Mouse (Mus musculus): ENCODE results near the gene Pcnt. TPM values are rescaled to one million over a fixed set of nuclear protein-coding genes. Genes with fewer than 3 reads are reported as not detected.

Gene Pcnt
- polyA plus RNA-seq, 1 experiment from 2014 or later = 18.5 TPM

DNA sequence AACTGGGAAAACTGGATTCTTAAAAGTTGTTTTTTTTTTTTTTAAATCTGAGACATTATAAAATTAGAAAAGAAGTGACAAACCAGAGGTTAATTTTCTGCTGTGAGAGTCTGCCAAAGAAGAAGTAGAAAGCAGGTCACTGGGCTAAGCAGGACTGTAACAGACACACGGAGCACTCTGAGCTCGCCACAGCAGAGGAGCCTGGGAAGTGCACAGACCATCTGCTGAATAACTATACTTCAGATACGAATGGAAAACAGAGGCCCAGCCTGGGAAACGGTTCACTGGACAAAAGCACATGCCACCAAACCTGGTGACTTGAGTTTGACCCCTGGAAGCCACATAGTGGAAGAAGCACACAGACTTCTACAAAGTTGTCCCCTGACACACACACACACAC is 108.2 kb downstream of the Pcnt start:
- Histone ChIP-seq H3K27ac (ENCODE audit: low read length) (no peak overlapping the region), H3K4me2 (replicated peaks; ENCODE audit: low read depth, low read length) (no peak overlapping the region), H3K9ac (replicated peaks; ENCODE audit: low read depth) (no peak overlapping the region), H3K9me3 (ENCODE audit: low read length) (no peaks in the 10 kb centered on the region), H3K36me3 (ENCODE audit: insufficient read depth, low read length) (no peaks in the 10 kb centered on the region), H3K4me3 (ENCODE audit: low read depth, low read length) (no peak overlapping the region), H3K27me3 (replicated peaks; ENCODE audit: insufficient read depth, low read length) (no peaks in the 10 kb centered on the region), H3K4me1 (ENCODE audit: insufficient read depth, low read depth, low read length) (no peaks in the 10 kb centered on the region)
- 49% methylated on average over 4 of the region's 4 CpGs for WGBS
- no peak for TF ChIP-seq EP300 (IDR thresholded peaks at IDR 0.05)
- TF ChIP-seq CTCF (IDR thresholded peaks at IDR 0.05) = no peak
- DNase-seq (ENCODE audit: low spot score) (no peak), ATAC-seq (no peak)

DNA sequence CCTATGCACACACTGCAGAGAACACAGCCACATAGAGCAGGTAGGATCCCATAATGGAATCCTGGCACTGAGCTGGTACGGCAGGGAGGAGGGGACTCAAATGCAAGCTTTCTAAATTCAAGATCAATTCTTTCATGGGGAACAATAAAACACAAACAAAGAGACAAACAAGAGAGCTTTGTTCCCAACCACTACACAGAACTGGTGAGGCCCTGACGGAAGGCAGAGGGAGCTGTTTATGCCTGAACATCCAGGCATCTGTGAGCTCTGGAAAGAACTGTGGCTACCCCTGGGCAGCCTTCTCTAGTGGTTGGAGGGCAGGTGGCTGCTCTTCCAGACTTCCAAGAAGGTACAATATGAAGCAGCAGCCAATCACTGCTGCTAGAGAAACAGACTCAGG is 110.5 kb downstream of the Pcnt start:
- H3K27ac ChIP-seq (ENCODE audit: low read length) = no peak overlapping the region
- DNase-seq (ENCODE audit: low spot score) (no peak), ATAC-seq (no peak)
- no peak overlapping the region for H3K4me3 ChIP-seq (ENCODE audit: low read depth, low read length)
- no peak overlapping the region for H3K9ac ChIP-seq (replicated peaks; ENCODE audit: low read depth)
- WGBS = 74% methylated on average over 2 of the region's 2 CpGs
- H3K36me3 ChIP-seq (ENCODE audit: insufficient read depth, low read length) = no peaks in the 10 kb centered on the region
- no peaks in the 10 kb centered on the region for H3K4me1 ChIP-seq (ENCODE audit: insufficient read depth, low read depth, low read length)
- H3K27me3 ChIP-seq (replicated peaks; ENCODE audit: insufficient read depth, low read length) = no peaks in the 10 kb centered on the region
- no peaks in the 10 kb centered on the region for H3K9me3 ChIP-seq (ENCODE audit: low read length)
- H3K4me2 ChIP-seq (replicated peaks; ENCODE audit: low read depth, low read length) = no peak overlapping the region
- TF ChIP-seq CTCF (IDR thresholded peaks at IDR 0.05) = no peak
- no peak for TF ChIP-seq EP300 (IDR thresholded peaks at IDR 0.05)

DNA sequence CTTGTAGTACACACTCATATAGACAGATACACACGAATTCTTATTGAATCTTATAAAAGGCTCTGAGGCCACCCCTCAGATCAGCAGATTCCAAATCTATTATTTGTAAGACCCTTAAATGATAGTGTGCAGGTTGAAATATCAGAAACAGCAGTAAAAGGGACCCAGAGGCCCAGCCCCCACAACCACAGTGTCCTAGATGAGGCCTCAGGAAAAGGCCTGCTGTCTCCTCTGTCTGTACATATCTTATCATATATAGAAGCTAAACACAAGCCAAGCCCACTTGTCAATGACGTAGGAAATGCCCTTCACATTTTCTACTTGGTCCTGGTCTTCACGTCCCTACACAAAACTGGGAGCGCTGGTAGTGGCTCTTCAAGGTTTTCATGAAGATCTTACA is 113.5 kb downstream of the Pcnt start:
- H3K9ac ChIP-seq (replicated peaks; ENCODE audit: low read depth) = no peak overlapping the region
- H3K9me3 ChIP-seq (ENCODE audit: low read length) = no peaks in the 10 kb centered on the region
- no peak for ATAC-seq
- H3K4me3 ChIP-seq (ENCODE audit: low read depth, low read length) = no peak overlapping the region
- no peaks in the 10 kb centered on the region for H3K36me3 ChIP-seq (ENCODE audit: insufficient read depth, low read length)
- 68% methylated on average over 4 of the region's 4 CpGs for WGBS
- DNase-seq (ENCODE audit: low spot score) = no peak
- H3K4me2 ChIP-seq (replicated peaks; ENCODE audit: low read depth, low read length) = no peak overlapping the region
- no peak overlapping the region for H3K27ac ChIP-seq (ENCODE audit: low read length)
- no peaks in the 10 kb centered on the region for H3K27me3 ChIP-seq (replicated peaks; ENCODE audit: insufficient read depth, low read length)
- no peak for TF ChIP-seq EP300 (IDR thresholded peaks at IDR 0.05)
- no peak for TF ChIP-seq CTCF (IDR thresholded peaks at IDR 0.05)
- no peaks in the 10 kb centered on the region for H3K4me1 ChIP-seq (ENCODE audit: insufficient read depth, low read depth, low read length)

DNA sequence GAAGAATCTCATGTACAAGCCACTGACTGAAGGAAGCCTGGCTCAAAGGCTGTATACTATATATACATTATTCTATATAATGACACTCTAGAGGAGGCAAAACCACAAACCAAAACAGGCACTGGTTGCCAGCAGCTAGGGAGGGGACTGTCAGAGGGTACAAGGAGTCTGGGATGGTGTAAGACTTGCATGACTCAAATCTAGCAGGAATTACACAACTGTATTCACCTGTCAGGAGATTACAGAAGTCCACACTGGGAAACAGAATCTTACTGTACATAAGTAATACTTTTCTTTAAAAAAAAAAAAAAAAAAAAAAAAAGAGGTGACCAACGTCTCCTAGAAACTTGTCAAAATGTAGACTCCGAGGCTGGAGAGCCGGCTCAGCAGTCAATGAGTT is 114.0 kb downstream of the Pcnt start:
- no peaks in the 10 kb centered on the region for H3K9me3 ChIP-seq (ENCODE audit: low read length)
- no peak overlapping the region for H3K27ac ChIP-seq (ENCODE audit: low read length)
- peak; percentile 72 for ATAC-seq
- TF ChIP-seq EP300 (IDR thresholded peaks at IDR 0.05) = no peak
- no peak for TF ChIP-seq CTCF (IDR thresholded peaks at IDR 0.05)
- H3K4me1 ChIP-seq (ENCODE audit: insufficient read depth, low read depth, low read length) = no peaks in the 10 kb centered on the region
- no peaks in the 10 kb centered on the region for H3K36me3 ChIP-seq (ENCODE audit: insufficient read depth, low read length)
- WGBS = 69% methylated on average over 3 of the region's 3 CpGs
- H3K27me3 ChIP-seq (replicated peaks; ENCODE audit: insufficient read depth, low read length) = no peaks in the 10 kb centered on the region
- H3K4me3 ChIP-seq (ENCODE audit: low read depth, low read length) = no peak overlapping the region
- DNase-seq (ENCODE audit: low spot score) = peak; percentile 56
- no peak overlapping the region for H3K4me2 ChIP-seq (replicated peaks; ENCODE audit: low read depth, low read length)
- H3K9ac ChIP-seq (replicated peaks; ENCODE audit: low read depth) = no peak overlapping the region

DNA sequence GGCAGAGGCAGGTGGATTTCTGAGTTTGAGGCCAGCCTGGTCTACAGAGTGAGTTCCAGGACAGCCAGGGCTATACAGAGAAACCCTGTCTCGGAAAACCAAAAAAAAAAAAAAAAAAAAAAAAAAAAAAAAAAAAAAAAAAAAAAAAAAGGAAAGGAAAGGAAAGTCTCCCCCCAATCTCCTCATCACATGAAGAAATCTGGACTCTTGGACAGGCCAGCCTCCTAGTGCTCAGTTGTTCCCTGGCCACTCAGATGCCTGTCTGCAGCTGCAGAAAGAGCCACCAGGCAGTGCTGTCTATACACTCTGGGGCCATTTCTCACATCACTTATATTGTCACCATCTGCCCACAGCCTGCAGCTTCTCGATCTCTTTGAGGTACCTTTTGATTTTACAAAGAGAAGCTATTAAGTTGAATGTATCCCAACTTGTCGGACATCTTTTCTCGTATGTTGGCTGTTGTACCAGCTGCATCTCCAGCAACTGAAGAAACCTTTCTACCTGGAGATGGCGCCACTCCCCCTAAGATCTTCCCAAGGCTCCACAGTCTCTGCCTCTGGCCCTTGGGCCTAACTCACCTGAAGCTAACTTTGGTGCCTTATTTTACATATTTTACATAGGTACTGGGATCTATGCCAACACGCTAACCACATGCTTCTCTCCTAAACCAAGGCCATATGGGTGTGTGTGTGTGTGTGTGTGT is 116.1 kb downstream of the Pcnt start:
- ATAC-seq = no peak
- Histone ChIP-seq H3K4me2 (replicated peaks; ENCODE audit: low read depth, low read length) (no peak overlapping the region), H3K4me1 (ENCODE audit: insufficient read depth, low read depth, low read length) (no peaks in the 10 kb centered on the region), H3K4me3 (ENCODE audit: low read depth, low read length) (no peak overlapping the region), H3K27ac (ENCODE audit: low read length) (no peak overlapping the region), H3K27me3 (replicated peaks; ENCODE audit: insufficient read depth, low read length) (no peaks in the 10 kb centered on the region), H3K9ac (replicated peaks; ENCODE audit: low read depth) (no peak overlapping the region), H3K36me3 (ENCODE audit: insufficient read depth, low read length) (no peaks in the 10 kb centered on the region), H3K9me3 (ENCODE audit: low read length) (no peaks in the 10 kb centered on the region)
- DNase-seq (ENCODE audit: low spot score) = peak; percentile 62
- TF ChIP-seq CTCF (IDR thresholded peaks at IDR 0.05) = peak; percentile 62
- no peak for TF ChIP-seq EP300 (IDR thresholded peaks at IDR 0.05)
- 67% methylated on average over 6 of the region's 6 CpGs for WGBS

DNA sequence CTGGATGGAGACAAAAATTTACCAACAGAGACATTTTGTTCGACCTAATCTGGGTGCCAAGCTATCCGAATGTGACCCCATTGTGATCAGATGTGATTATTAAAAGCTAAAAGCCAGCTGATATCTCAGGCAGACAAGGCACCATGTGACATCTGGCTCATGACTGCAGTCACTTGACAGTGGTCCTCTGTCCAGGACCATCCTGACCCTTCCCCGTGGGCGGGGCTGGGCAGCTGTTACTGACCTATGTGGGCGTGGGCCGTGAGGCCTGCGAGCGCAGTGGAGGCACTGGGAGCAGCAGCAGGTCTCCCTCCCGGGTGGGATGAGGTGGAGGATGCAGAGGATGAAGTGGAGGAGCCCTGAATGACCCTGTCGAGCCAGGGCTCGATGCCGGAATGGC is 125.0 kb downstream of the Pcnt start:
- Histone ChIP-seq H3K36me3 (ENCODE audit: insufficient read depth, low read length) (peaks cover 25% of the 10 kb centered on the region), H3K4me3 (ENCODE audit: low read depth, low read length) (no peak overlapping the region), H3K27me3 (replicated peaks; ENCODE audit: insufficient read depth, low read length) (no peaks in the 10 kb centered on the region), H3K9ac (replicated peaks; ENCODE audit: low read depth) (no peak overlapping the region), H3K9me3 (ENCODE audit: low read length) (no peaks in the 10 kb centered on the region), H3K4me1 (ENCODE audit: insufficient read depth, low read depth, low read length) (no peaks in the 10 kb centered on the region), H3K4me2 (replicated peaks; ENCODE audit: low read depth, low read length) (no peak overlapping the region), H3K27ac (ENCODE audit: low read length) (no peak overlapping the region)
- ATAC-seq = no peak
- no peak for DNase-seq (ENCODE audit: low spot score)
- no peak for TF ChIP-seq CTCF (IDR thresholded peaks at IDR 0.05)
- no peak for TF ChIP-seq EP300 (IDR thresholded peaks at IDR 0.05)
- 86% methylated on average over 12 of the region's 12 CpGs for WGBS

DNA sequence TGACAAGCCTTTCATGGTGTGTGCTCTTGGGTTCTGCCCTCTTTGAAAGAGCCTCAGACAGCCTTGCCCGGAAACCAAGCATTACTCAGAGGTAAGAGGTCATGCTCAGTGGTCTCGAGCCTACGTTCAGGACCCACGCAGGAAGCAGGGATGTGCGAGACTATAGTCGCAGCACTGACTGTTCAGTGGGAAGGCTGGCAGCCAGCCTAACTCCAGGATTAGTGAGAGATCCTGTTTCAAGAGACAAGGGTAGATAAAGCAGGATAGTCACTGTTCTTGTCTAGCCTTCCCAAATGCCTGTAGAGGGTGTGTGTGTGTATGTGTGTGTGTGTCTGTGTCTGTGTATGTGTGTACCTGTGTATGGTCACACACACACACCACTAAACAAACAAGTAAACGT is 126.4 kb downstream of the Pcnt start:
- Histone ChIP-seq H3K4me3 (ENCODE audit: low read depth, low read length) (no peak overlapping the region), H3K9me3 (ENCODE audit: low read length) (no peaks in the 10 kb centered on the region), H3K36me3 (ENCODE audit: insufficient read depth, low read length) (peaks cover 27% of the 10 kb centered on the region), H3K4me2 (replicated peaks; ENCODE audit: low read depth, low read length) (no peak overlapping the region), H3K27me3 (replicated peaks; ENCODE audit: insufficient read depth, low read length) (no peaks in the 10 kb centered on the region), H3K4me1 (ENCODE audit: insufficient read depth, low read depth, low read length) (no peaks in the 10 kb centered on the region), H3K9ac (replicated peaks; ENCODE audit: low read depth) (no peak overlapping the region), H3K27ac (ENCODE audit: low read length) (no peak overlapping the region)
- ATAC-seq (no peak), DNase-seq (ENCODE audit: low spot score) (no peak)
- WGBS = 74% methylated on average over 7 of the region's 7 CpGs
- TF ChIP-seq CTCF (IDR thresholded peaks at IDR 0.05) = no peak
- no peak for TF ChIP-seq EP300 (IDR thresholded peaks at IDR 0.05)

All from lung, postnatal 0 days (tissue).